24 mouse cellular contexts compared by ENCODE assay signal in genomic region chr13:100697541-100697940, GRCm38 (mm10). TPM values are rescaled to one million over a fixed set of nuclear protein-coding genes. Genes with fewer than 3 reads are reported as not detected.
DNase-seq lines count a peak whose midpoint lies in the region; ATAC-seq and TF ChIP-seq lines count a peak whose summit lies in the region.
"Had no signal": no experiment of that assay in that cellular context is flagged by ENCODE, and none has a peak within 500 bp of the region (broad histone marks: within the 10 kb centered on the region; RNA-seq: fewer than 3 reads in every experiment).

No protein-coding gene starts in this region.

- peaks cover 41% of the 10 kb centered on the region for H3K36me3 ChIP-seq in liver, adult 2 months (ENCODE audit: control insufficient read depth, insufficient read depth, low read length)
- H3K36me3 ChIP-seq in liver, embryonic 11.5 days (ENCODE audit: control insufficient read depth, insufficient read depth, low read length): peaks cover 11% of the 10 kb centered on the region; the same call in 1 of the 2 replicates
- H3K36me3 ChIP-seq in hindbrain, embryonic 13.5 days: peaks cover 61% of the 10 kb centered on the region

- TF ChIP-seq CTCF in liver, adult 2 months (IDR thresholded peaks at IDR 0.05; ENCODE audit: low read depth, low read length): no peak

- H3K79me2 ChIP-seq in liver, adult 2 months (ENCODE audit: control insufficient read depth, insufficient read depth, low read length): no peaks in the 10 kb centered on the region

- no peak for TF ChIP-seq POLR2A in liver, adult 2 months (IDR thresholded peaks at IDR 0.05; ENCODE audit: extremely low read depth, insufficient read depth, low read length)

- DNase-seq in gastrocnemius, adult 18-20 months (ENCODE audit: low spot score): peak; percentile 38
- DNase-seq in gastrocnemius, postnatal 36 days: no peak
- peak; percentile 5 for DNase-seq in liver, adult 2 months (ENCODE audit: extremely low read depth, low read depth, low spot score)
- no peak for DNase-seq in liver, embryonic 11.5 days (ENCODE audit: low spot score)
- DNase-seq in skeletal muscle tissue, adult 2 months (ENCODE audit: low read depth, low spot score): peak; percentile 74
- no peak for DNase-seq in ovary, adult 18-20 months (ENCODE audit: low spot score)
- DNase-seq: adrenal gland, adult 8-10 months; cerebellum, adult 11-12 months; cerebellum, adult 8-10 months; cerebellum, postnatal 10 days; cerebellum, postnatal 36 days; heart, adult 2 months; heart, postnatal 14 days; heart, postnatal 4 days; kidney, adult 2 months had no signal

- no peak overlapping the region for H3K9ac ChIP-seq in liver, adult 2 months (ENCODE audit: low read depth, low read length)
- no peak overlapping the region for H3K9ac ChIP-seq in liver, embryonic 11.5 days (ENCODE audit: low read depth, low read length)
- H3K9ac ChIP-seq in hindbrain, embryonic 13.5 days: no peak overlapping the region
- H3K9ac ChIP-seq: heart, embryonic 13.5 days; hindbrain, embryonic 15.5 days had no signal

- H3K4me1 ChIP-seq in liver, adult 2 months (ENCODE audit: control insufficient read depth, insufficient read depth, low read length): no peaks in the 10 kb centered on the region
- no peaks in the 10 kb centered on the region for H3K4me1 ChIP-seq in liver, embryonic 11.5 days (replicated peaks; ENCODE audit: control insufficient read depth, insufficient read depth, low read length)
- no peaks in the 10 kb centered on the region for H3K4me1 ChIP-seq in hindbrain, embryonic 13.5 days (replicated peaks)
- H3K4me1 ChIP-seq: forebrain, embryonic 10.5 days; heart, embryonic 10.5 days; heart, embryonic 13.5 days; hindbrain, embryonic 15.5 days had no signal

- no peaks in the 10 kb centered on the region for H3K9me3 ChIP-seq in liver, embryonic 11.5 days (ENCODE audit: control insufficient read depth, low read length)
- no peaks in the 10 kb centered on the region for H3K9me3 ChIP-seq in hindbrain, embryonic 13.5 days
- H3K9me3 ChIP-seq: forebrain, embryonic 10.5 days; heart, embryonic 10.5 days; heart, embryonic 13.5 days; hindbrain, embryonic 15.5 days had no signal

- no peak overlapping the region for H3K27ac ChIP-seq in liver, adult 2 months (replicated peaks; ENCODE audit: insufficient read depth, low read depth, low read length)
- H3K27ac ChIP-seq in liver, embryonic 11.5 days (ENCODE audit: low read depth, low read length): no peak overlapping the region
- no peak overlapping the region for H3K27ac ChIP-seq in hindbrain, embryonic 13.5 days
- H3K27ac ChIP-seq: forebrain, embryonic 10.5 days; heart, adult 2 months; heart, embryonic 10.5 days; heart, embryonic 13.5 days; hindbrain, embryonic 15.5 days had no signal

- ATAC-seq in liver, embryonic 11.5 days (replicated peaks; ENCODE audit: low FRiP score): no peak
- peak; percentile 48; the same call in 1 of the 2 replicates for ATAC-seq in granulocyte monocyte progenitor cell, adult 5-6 weeks (replicated peaks; ENCODE audit: poor library complexity, severe bottlenecking)
- ATAC-seq in hindbrain, embryonic 13.5 days (ENCODE audit: low FRiP score): no peak
- ATAC-seq: activated CD4-positive, CD25-positive, alpha-beta regulatory T cell, adult 4 months; forebrain, embryonic 14.5 days; intestine, postnatal 0 days had no signal

- 81% methylated on average over 3 of the region's 3 CpGs for WGBS in liver, adult 2 months
- WGBS in liver, embryonic 11.5 days: 75% methylated on average over 3 of the region's 3 CpGs
- 95% methylated on average over 3 of the region's 3 CpGs for WGBS in hindbrain, embryonic 13.5 days

- H3K4me3 ChIP-seq in liver, adult 2 months (ENCODE audit: insufficient read depth, low read depth, low read length): no peak overlapping the region
- no peak overlapping the region for H3K4me3 ChIP-seq in liver, embryonic 11.5 days (ENCODE audit: low read depth, low read length)
- no peak overlapping the region for H3K4me3 ChIP-seq in hindbrain, embryonic 13.5 days
- H3K4me3 ChIP-seq: forebrain, embryonic 10.5 days; heart, adult 2 months; heart, embryonic 10.5 days; heart, embryonic 13.5 days; hindbrain, embryonic 15.5 days had no signal

- intact Hi-C loops in gastrocnemius, postnatal 36 days (cut with DNase I): no loop called here

- no peaks in the 10 kb centered on the region for H3K27me3 ChIP-seq in liver, adult 2 months (ENCODE audit: control insufficient read depth, insufficient read depth, low read length)
- no peaks in the 10 kb centered on the region for H3K27me3 ChIP-seq in liver, embryonic 11.5 days (replicated peaks; ENCODE audit: control insufficient read depth, insufficient read depth, low read length)
- H3K27me3 ChIP-seq in hindbrain, embryonic 13.5 days: no peaks in the 10 kb centered on the region
- H3K27me3 ChIP-seq: heart, embryonic 13.5 days; hindbrain, embryonic 15.5 days had no signal

- H3K4me2 ChIP-seq in liver, embryonic 11.5 days: no peak overlapping the region
- no peak overlapping the region for H3K4me2 ChIP-seq in hindbrain, embryonic 13.5 days
- H3K4me2 ChIP-seq: heart, embryonic 13.5 days; hindbrain, embryonic 15.5 days had no signal

RNA-seq across cellular contexts. Expression of gene Ccdc125, which starts 28.0 kb away (rescaled TPM):
- under 1 TPM in 1 of 2 experiments, not detected in 1; 0.27 TPM for total RNA-seq in gastrocnemius, adult 18-20 months (2021)
- total RNA-seq in gastrocnemius, postnatal 36 days (2021): under 1 TPM; 0.22 to 0.33 TPM
- total RNA-seq in liver, adult 2 months (2014; rRNA removed): 2.8 and 4.0 TPM in 2 replicates
- polyA plus RNA-seq in liver, adult 2 months (2012; rRNA removed): 1.7 and 2.2 TPM in 2 replicates
- polyA plus RNA-seq in liver, embryonic 11.5 days (2014; fragmentation: Nextera tagmentation; extraction: Ambion mirVana): 8.1 and 8.8 TPM in 2 replicates
- total RNA-seq in granulocyte monocyte progenitor cell, adult 5-6 weeks (2014; fragmentation: Nextera tagmentation): 25.6 and 37.4 TPM in 2 replicates
- 50.8 and 58.4 TPM in 2 replicates for total RNA-seq in granulocyte monocyte progenitor cell, adult 5-6 weeks (2017)
- polyA plus RNA-seq in hindbrain, embryonic 13.5 days (2015; fragmentation: Nextera tagmentation; extraction: Ambion mirVana): 1.9 TPM in 2 replicates

RNA-seq across cellular contexts. Expression of gene Cdk7, which starts 33.2 kb away (rescaled TPM):
- total RNA-seq in gastrocnemius, adult 18-20 months (2021): 10 to 100 TPM; 12.1 to 13.9 TPM
- 10 to 100 TPM in 1 of 2 experiments, 1 to 10 TPM in 1; 9.8 to 12.4 TPM for total RNA-seq in gastrocnemius, postnatal 36 days (2021)
- 13.1 and 15.1 TPM in 2 replicates for total RNA-seq in liver, adult 2 months (2014; rRNA removed)
- 7.0 and 8.5 TPM in 2 replicates for polyA plus RNA-seq in liver, adult 2 months (2012; rRNA removed)
- polyA plus RNA-seq in liver, embryonic 11.5 days (2014; fragmentation: Nextera tagmentation; extraction: Ambion mirVana): 92.0 and 97.2 TPM in 2 replicates
- 37.8 and 52.0 TPM in 2 replicates for total RNA-seq in granulocyte monocyte progenitor cell, adult 5-6 weeks (2014; fragmentation: Nextera tagmentation)
- 43.3 and 54.5 TPM in 2 replicates for total RNA-seq in granulocyte monocyte progenitor cell, adult 5-6 weeks (2017)
- polyA plus RNA-seq in hindbrain, embryonic 13.5 days (2015; fragmentation: Nextera tagmentation; extraction: Ambion mirVana): 50.7 and 53.1 TPM in 2 replicates

RNA-seq across cellular contexts. Expression of gene Taf9, which starts 46.2 kb away (rescaled TPM):
- total RNA-seq in gastrocnemius, adult 18-20 months (2021): 1 to 10 TPM; 7.1 to 7.2 TPM
- total RNA-seq in gastrocnemius, postnatal 36 days (2021): 1 to 10 TPM; 4.4 to 5.7 TPM
- total RNA-seq in liver, adult 2 months (2014; rRNA removed): 2.1 and 2.5 TPM in 2 replicates
- 0.67 and 0.76 TPM in 2 replicates for polyA plus RNA-seq in liver, adult 2 months (2012; rRNA removed)
- polyA plus RNA-seq in liver, embryonic 11.5 days (2014; fragmentation: Nextera tagmentation; extraction: Ambion mirVana): 25.1 and 26.0 TPM in 2 replicates
- total RNA-seq in granulocyte monocyte progenitor cell, adult 5-6 weeks (2014; fragmentation: Nextera tagmentation): 26.5 and 41.9 TPM in 2 replicates
- 38.9 and 58.9 TPM in 2 replicates for total RNA-seq in granulocyte monocyte progenitor cell, adult 5-6 weeks (2017)
- polyA plus RNA-seq in hindbrain, embryonic 13.5 days (2015; fragmentation: Nextera tagmentation; extraction: Ambion mirVana): 21.2 and 28.6 TPM in 2 replicates

RNA-seq across cellular contexts. Expression of gene Rad17, which starts 46.7 kb away (rescaled TPM):
- 10 to 100 TPM; 11.4 to 13.9 TPM for total RNA-seq in gastrocnemius, adult 18-20 months (2021)
- 10 to 100 TPM; 10.2 to 10.8 TPM for total RNA-seq in gastrocnemius, postnatal 36 days (2021)
- total RNA-seq in liver, adult 2 months (2014; rRNA removed): 10.1 and 12.5 TPM in 2 replicates
- 1.8 and 2.5 TPM in 2 replicates for polyA plus RNA-seq in liver, adult 2 months (2012; rRNA removed)
- 32.1 and 33.5 TPM in 2 replicates for polyA plus RNA-seq in liver, embryonic 11.5 days (2014; fragmentation: Nextera tagmentation; extraction: Ambion mirVana)
- total RNA-seq in granulocyte monocyte progenitor cell, adult 5-6 weeks (2014; fragmentation: Nextera tagmentation): 20.1 and 21.6 TPM in 2 replicates
- total RNA-seq in granulocyte monocyte progenitor cell, adult 5-6 weeks (2017): 34.0 and 48.8 TPM in 2 replicates
- polyA plus RNA-seq in hindbrain, embryonic 13.5 days (2015; fragmentation: Nextera tagmentation; extraction: Ambion mirVana): 19.8 and 19.9 TPM in 2 replicates

RNA-seq across cellular contexts. Expression of gene Ak6, which starts 46.8 kb away (rescaled TPM):
- 10 to 100 TPM; 72.1 to 74.4 TPM for total RNA-seq in gastrocnemius, adult 18-20 months (2021)
- 10 to 100 TPM; 58.1 to 68.7 TPM for total RNA-seq in gastrocnemius, postnatal 36 days (2021)
- total RNA-seq in liver, adult 2 months (2014; rRNA removed): 46.4 and 52.1 TPM in 2 replicates
- 20.3 and 20.9 TPM in 2 replicates for polyA plus RNA-seq in liver, adult 2 months (2012; rRNA removed)
- 328 and 349 TPM in 2 replicates for polyA plus RNA-seq in liver, embryonic 11.5 days (2014; fragmentation: Nextera tagmentation; extraction: Ambion mirVana)
- total RNA-seq in granulocyte monocyte progenitor cell, adult 5-6 weeks (2014; fragmentation: Nextera tagmentation): 246 and 279 TPM in 2 replicates
- 261 and 347 TPM in 2 replicates for total RNA-seq in granulocyte monocyte progenitor cell, adult 5-6 weeks (2017)
- 335 and 338 TPM in 2 replicates for polyA plus RNA-seq in hindbrain, embryonic 13.5 days (2015; fragmentation: Nextera tagmentation; extraction: Ambion mirVana)

Comparison
In these comparisons a context has a peak if more than half of its experiments do, and no peak if none do; other contexts are left out.
1. DNase-seq: peak in gastrocnemius, adult 18-20 months (single experiment), liver, adult 2 months (single experiment) and skeletal muscle tissue, adult 2 months (single experiment); none in gastrocnemius, postnatal 36 days (0 of 2), liver, embryonic 11.5 days (single experiment) and ovary, adult 18-20 months (single experiment).